Mouse (Mus musculus) thymus, postnatal 36 days (tissue): Measurements from ENCODE around the gene Hmgb1.

ENCODE experiments used
- DNase-seq, 2 experiments: peaks; one replicate each; pipeline ENCODE4 v3.0.0; 2022; ENCODE audit warnings: mixed read lengths in 2 of 2

Hmgb1 gene

GRCm38 (mm10) chr5:149184844-149185186 is 526 bp upstream of the Hmgb1 start:
- DNase-seq, result peak in 1 of 2 experiments; percentile 81

GRCm38 (mm10) chr5:149183721-149184103 is 577 bp downstream of the Hmgb1 start:
- DNase-seq, result no peak

- no peak for DNase-seq
These were observed 1.2 kb downstream of the Hmgb1 start for GRCm38 (mm10) chr5:149183122-149183521.

GRCm38 (mm10) chr5:149182186-149182870 is 2.0 kb downstream of the Hmgb1 start:
- DNase-seq, result no peak

- no peak for DNase-seq
These were observed 4.5 kb downstream of the Hmgb1 start for GRCm38 (mm10) chr5:149179826-149180225.

- no peak for DNase-seq
These were observed 6.2 kb downstream of the Hmgb1 start for GRCm38 (mm10) chr5:149178095-149178494.

GRCm38 (mm10) chr5:149175736-149176135 is 8.6 kb downstream of the Hmgb1 start:
- DNase-seq, result no peak

- DNase-seq, result no peak
These were observed 9.8 kb downstream of the Hmgb1 start for GRCm38 (mm10) chr5:149174527-149174926.

- DNase-seq, result no peak
These were observed 12.0 kb downstream of the Hmgb1 start for GRCm38 (mm10) chr5:149172246-149172645.

- no peak for DNase-seq
These were observed 13.3 kb downstream of the Hmgb1 start for GRCm38 (mm10) chr5:149170841-149171588.

- DNase-seq, result no peak
These were observed 15.5 kb downstream of the Hmgb1 start for GRCm38 (mm10) chr5:149168816-149169215.

- no peak for DNase-seq
These were observed 16.2 kb downstream of the Hmgb1 start for GRCm38 (mm10) chr5:149168051-149168450.

GRCm38 (mm10) chr5:149166011-149166410 is 18.3 kb downstream of the Hmgb1 start:
- no peak for DNase-seq

GRCm38 (mm10) chr5:149164881-149165280 is 19.4 kb downstream of the Hmgb1 start:
- DNase-seq, result no peak

- no peak for DNase-seq
These were observed 21.4 kb downstream of the Hmgb1 start for GRCm38 (mm10) chr5:149162890-149163289.

- DNase-seq, result no peak
These were observed 23.8 kb downstream of the Hmgb1 start for GRCm38 (mm10) chr5:149160469-149160868.

GRCm38 (mm10) chr5:149159021-149159420 is 25.3 kb downstream of the Hmgb1 start:
- no peak for DNase-seq

- DNase-seq, result no peak
These were observed 27.3 kb downstream of the Hmgb1 start for GRCm38 (mm10) chr5:149156886-149157563.

- no peak for DNase-seq
These were observed 31.5 kb downstream of the Hmgb1 start for GRCm38 (mm10) chr5:149152774-149153155.

- no peak for DNase-seq
These were observed 32.1 kb downstream of the Hmgb1 start for GRCm38 (mm10) chr5:149152063-149152773.

GRCm38 (mm10) chr5:149150882-149151281 is 33.4 kb downstream of the Hmgb1 start:
- DNase-seq, result no peak

- no peak for DNase-seq
These were observed 36.8 kb downstream of the Hmgb1 start for GRCm38 (mm10) chr5:149147386-149148000.

- DNase-seq, result no peak
These were observed 37.6 kb downstream of the Hmgb1 start for GRCm38 (mm10) chr5:149146691-149147090.
